Mouse (Mus musculus) thymus, adult 2 months (tissue): ENCODE measurements around the gene Farp1.

ENCODE experiments used
- CTCF ChIP-seq: fragments of 200-500 bp; IDR thresholded peaks from 2 replicates; pipeline ENCODE4 v1.5.1; 2012; ENCODE audit warnings: mild to moderate bottlenecking, control low read depth, low read length, moderate library complexity, borderline replicate concordance; ENCODE audit not compliant: control insufficient read depth, poor library complexity, insufficient read depth; ENCODE audit errors: extremely low read depth
- POLR2A ChIP-seq: fragments of 200-500 bp; IDR thresholded peaks from 2 replicates; pipeline ENCODE4 v1.6.1; 2012; ENCODE audit warnings: mild to moderate bottlenecking, low read length, control low read depth, moderate library complexity; ENCODE audit not compliant: control insufficient read depth, poor library complexity, insufficient read depth; ENCODE audit errors: extremely low read depth

DNA sequence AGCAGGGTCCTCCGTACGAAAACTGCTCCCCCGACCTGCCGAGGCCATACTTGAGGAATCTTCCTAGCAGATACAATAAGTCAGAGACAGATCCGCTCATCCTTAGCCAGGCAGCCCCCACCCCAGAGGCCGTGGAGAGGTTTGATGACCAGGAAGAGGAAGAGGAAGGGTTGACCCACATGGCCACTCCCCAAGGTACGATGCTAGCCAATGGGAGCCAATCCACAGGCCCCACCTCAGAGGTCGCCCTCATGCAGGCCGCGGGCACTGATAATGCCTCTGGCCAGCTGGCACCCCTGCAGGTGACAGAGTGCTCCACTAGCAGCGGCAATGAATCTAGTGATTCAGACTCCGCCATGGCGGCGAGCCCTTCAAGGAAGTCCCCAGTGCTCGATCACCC is 209.1 kb downstream of the Farp1 start:
- TF ChIP-seq CTCF (no peak), POLR2A (no peak)
